Comparison of ENCODE assay signal across 19 mouse cellular contexts in the genomic region with DNA sequence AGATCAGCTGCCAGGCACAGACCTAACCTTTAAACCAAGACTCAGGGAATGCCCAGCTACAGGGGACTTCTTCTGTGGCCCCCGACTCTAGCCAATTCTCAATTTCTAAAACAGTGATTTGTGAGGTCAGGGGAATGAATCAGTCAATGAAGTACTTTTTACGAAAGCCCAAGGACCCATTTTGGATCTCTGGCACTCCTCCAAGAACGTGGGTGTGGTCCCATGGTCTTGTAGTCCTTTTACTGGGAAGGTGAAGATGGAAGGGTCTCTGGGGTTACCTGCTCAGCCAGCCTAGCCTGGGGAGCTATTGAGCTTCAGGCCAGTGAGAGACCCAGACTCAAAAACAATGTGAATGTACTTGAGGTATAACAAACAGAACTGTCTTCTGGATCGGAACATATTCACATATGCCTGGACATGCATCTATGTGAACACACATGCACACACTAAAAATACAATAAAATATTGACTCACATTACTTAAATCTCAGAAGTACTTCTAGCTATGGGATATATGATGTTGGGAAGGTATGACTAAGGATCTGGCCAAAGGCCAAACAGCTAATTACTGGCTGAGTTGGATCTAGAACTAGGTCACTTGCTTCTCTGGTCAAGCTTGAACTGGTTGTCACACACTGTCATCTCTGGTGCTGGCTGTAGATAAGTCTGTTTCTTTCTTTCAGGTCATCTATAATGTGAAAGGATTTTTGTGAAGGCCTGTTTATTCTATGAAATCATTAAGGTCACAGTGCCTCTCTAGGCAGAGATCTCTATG. TPM values are rescaled to one million over a fixed set of nuclear protein-coding genes. Genes with fewer than 3 reads are reported as not detected.
A peak's percentile ranks its signal among the peaks of the same experiment; 100 is the strongest.
DNase-seq lines count a peak whose midpoint lies in the region; ATAC-seq lines count a peak whose summit lies in the region.
"Had no signal": no experiment of that assay in that cellular context is flagged by ENCODE, and none has a peak within 500 bp of the region (broad histone marks: within the 10 kb centered on the region; RNA-seq: fewer than 3 reads in every experiment).

No protein-coding gene starts in this region.

- no peak for ATAC-seq in cerebellum, adult (ENCODE audit: insufficient number of reproducible peaks, low FRiP score, low TSS enrichment)
- ATAC-seq: CD4-positive, CD25-positive, alpha-beta regulatory T cell, adult 4 months had no signal

- peak; percentile 16 to 23 for DNase-seq in cerebellum, postnatal 36 days
- DNase-seq in urinary bladder, postnatal 25 days (ENCODE audit: low spot score) = peak; percentile 27
- DNase-seq in urinary bladder, adult 2 months (ENCODE audit: low spot score) = no peak
- DNase-seq in adrenal gland, postnatal 36 days = peak; percentile 69 to 79
- DNase-seq in kidney, adult 9 months = no peak
- DNase-seq in kidney, adult 8-10 months = no peak
- DNase-seq: gastrocnemius, postnatal 36 days; layer of hippocampus, adult 9-11 months had no signal

RNA-seq across cellular contexts. Expression of a gene that starts 25.3 kb away (rescaled TPM):
- polyA plus RNA-seq in urinary bladder, adult 2 months (2012; rRNA removed) = 0.13 and 0.19 TPM in 2 replicates
- under 1 TPM; 0.33 to 0.36 TPM for total RNA-seq in adrenal gland, postnatal 36 days (2021)
- total RNA-seq: gastrocnemius, postnatal 36 days; left cerebral cortex, postnatal 14 days; liver, adult 2 months; MEL had no signal
- polyA plus RNA-seq: CD4-positive, CD25-positive, alpha-beta regulatory T cell, adult 4 months; forebrain, embryonic 11.5 days; heart, embryonic 14.5 days; liver, adult 2 months; neural tube, embryonic 12.5 days had no signal

RNA-seq across cellular contexts. Expression of a gene that starts 58.8 kb away (rescaled TPM):
- polyA plus RNA-seq in urinary bladder, adult 2 months (2012; rRNA removed) = not detected in 2 replicates
- not detected for total RNA-seq in adrenal gland, postnatal 36 days (2021)
- total RNA-seq: gastrocnemius, postnatal 36 days; left cerebral cortex, postnatal 14 days; liver, adult 2 months; MEL had no signal
- polyA plus RNA-seq: CD4-positive, CD25-positive, alpha-beta regulatory T cell, adult 4 months; forebrain, embryonic 11.5 days; heart, embryonic 14.5 days; hindbrain, embryonic 10.5 days; kidney, postnatal 0 days; liver, adult 2 months; lung, embryonic 15.5 days; neural tube, embryonic 12.5 days had no signal

Comparison
In these comparisons a context has a peak if more than half of its experiments do, and no peak if none do; other contexts are left out.
1. DNase-seq: peak in cerebellum, postnatal 36 days (2 of 2), urinary bladder, postnatal 25 days (single experiment) and adrenal gland, postnatal 36 days (2 of 2); none in urinary bladder, adult 2 months (single experiment), kidney, adult 9 months (single experiment) and kidney, adult 8-10 months (0 of 2).